9 mouse cellular contexts compared by ENCODE assay signal in genomic region chr3:108961226-108961625, GRCm38 (mm10). TPM values are rescaled to one million over a fixed set of nuclear protein-coding genes. Genes with fewer than 3 reads are reported as not detected.
DNase-seq lines count a peak whose midpoint lies in the region; ATAC-seq and TF ChIP-seq lines count a peak whose summit lies in the region.
"Had no signal": no experiment of that assay in that cellular context is flagged by ENCODE, and none has a peak within 500 bp of the region (broad histone marks: within the 10 kb centered on the region; RNA-seq: fewer than 3 reads in every experiment).

No protein-coding gene starts in this region.

- TF ChIP-seq CTCF in kidney, adult 2 months (conservative IDR thresholded peaks at IDR 0.05; ENCODE audit: insufficient read depth, insufficient read length, low read depth, low read length) = no peak

- peak; percentile 67; the same call in 1 of the 2 replicates for ATAC-seq in kidney, embryonic 14.5 days (ENCODE audit: low FRiP score, low TSS enrichment)
- peak; percentile 90 for ATAC-seq in hindbrain, embryonic 12.5 days (ENCODE audit: low FRiP score)
- peak; percentile 82 for ATAC-seq in midbrain, embryonic 14.5 days (ENCODE audit: low FRiP score, low TSS enrichment)

- H3K36me3 ChIP-seq in kidney, embryonic 14.5 days (ENCODE audit: control insufficient read depth, insufficient read depth, low read length) = no peaks in the 10 kb centered on the region
- H3K36me3 ChIP-seq in hindbrain, embryonic 12.5 days = no peaks in the 10 kb centered on the region
- H3K36me3 ChIP-seq in midbrain, embryonic 14.5 days (ENCODE audit: control insufficient read depth, insufficient read depth, low read length) = no peaks in the 10 kb centered on the region
- H3K36me3 ChIP-seq in kidney, adult 2 months (ENCODE audit: control insufficient read depth, insufficient read depth, low read length) = no peaks in the 10 kb centered on the region

- H3K4me1 ChIP-seq in kidney, embryonic 14.5 days (ENCODE audit: control insufficient read depth, insufficient read depth, low read length) = no peaks in the 10 kb centered on the region
- H3K4me1 ChIP-seq in hindbrain, embryonic 12.5 days = peaks cover 17% of the 10 kb centered on the region
- peaks cover 15% of the 10 kb centered on the region for H3K4me1 ChIP-seq in midbrain, embryonic 14.5 days (ENCODE audit: control insufficient read depth, insufficient read depth, low read length)
- no peaks in the 10 kb centered on the region for H3K4me1 ChIP-seq in kidney, adult 2 months (ENCODE audit: control insufficient read depth, insufficient read depth, low read length)

- WGBS in kidney, embryonic 14.5 days = 52% methylated on average over 7 of the region's 7 CpGs
- 24% methylated on average over 7 of the region's 7 CpGs for WGBS in hindbrain, embryonic 12.5 days
- under 1% methylated on average over 7 of the region's 7 CpGs for WGBS in midbrain, embryonic 14.5 days
- WGBS in kidney, adult 2 months = 51% methylated on average over 7 of the region's 7 CpGs

- no peak for TF ChIP-seq POLR2A in kidney, adult 2 months (IDR thresholded peaks at IDR 0.05; ENCODE audit: low read depth, low read length)

- no peak overlapping the region for H3K27ac ChIP-seq in kidney, embryonic 14.5 days (ENCODE audit: low read depth, low read length)
- H3K27ac ChIP-seq in hindbrain, embryonic 12.5 days = peak overlapping the region; percentile 77
- H3K27ac ChIP-seq in midbrain, embryonic 14.5 days (replicated peaks; ENCODE audit: low read depth, low read length) = peak overlapping the region; percentile 77
- no peak overlapping the region for H3K27ac ChIP-seq in kidney, adult 2 months (ENCODE audit: insufficient read depth, low read depth, low read length)
- H3K27ac ChIP-seq: liver, embryonic 14.5 days had no signal

- DNase-seq in kidney, adult 9 months = no peak
- peak; percentile 27 for DNase-seq in cerebellum, adult 9-10 months
- peak; percentile 80 for DNase-seq in midbrain, embryonic 14.5 days
- DNase-seq in gastrocnemius, adult 8-10 months (ENCODE audit: low spot score in 2 of 2) = no peak
- no peak for DNase-seq in kidney, adult 2 months
- no peak for DNase-seq in natural killer cell, adult 2 months (ENCODE audit: low spot score in 2 of 2)

- no peaks in the 10 kb centered on the region for H3K9me3 ChIP-seq in kidney, embryonic 14.5 days (ENCODE audit: control insufficient read depth, low read length)
- no peaks in the 10 kb centered on the region for H3K9me3 ChIP-seq in hindbrain, embryonic 12.5 days (replicated peaks)
- no peaks in the 10 kb centered on the region for H3K9me3 ChIP-seq in midbrain, embryonic 14.5 days (ENCODE audit: control insufficient read depth, low read length)

- no peaks in the 10 kb centered on the region for H3K27me3 ChIP-seq in kidney, embryonic 14.5 days (ENCODE audit: control insufficient read depth, insufficient read depth, low read length)
- no peaks in the 10 kb centered on the region for H3K27me3 ChIP-seq in hindbrain, embryonic 12.5 days
- no peaks in the 10 kb centered on the region for H3K27me3 ChIP-seq in midbrain, embryonic 14.5 days (ENCODE audit: control insufficient read depth, insufficient read depth, low read length)
- no peaks in the 10 kb centered on the region for H3K27me3 ChIP-seq in kidney, adult 2 months (replicated peaks; ENCODE audit: control insufficient read depth, insufficient read depth, low read length)

- no peak overlapping the region for H3K4me2 ChIP-seq in kidney, embryonic 14.5 days (replicated peaks; ENCODE audit: low read depth, low read length)
- H3K4me2 ChIP-seq in hindbrain, embryonic 12.5 days (replicated peaks) = peak overlapping the region; percentile 47
- H3K4me2 ChIP-seq in midbrain, embryonic 14.5 days (ENCODE audit: low read length) = peak overlapping the region; percentile 50

- no peak overlapping the region for H3K4me3 ChIP-seq in kidney, embryonic 14.5 days (ENCODE audit: low read length)
- peak overlapping the region; percentile 20 for H3K4me3 ChIP-seq in hindbrain, embryonic 12.5 days
- H3K4me3 ChIP-seq in midbrain, embryonic 14.5 days (replicated peaks; ENCODE audit: low read depth, low read length) = peak overlapping the region; percentile 16; the same call in 1 of the 2 replicates
- no peak overlapping the region for H3K4me3 ChIP-seq in kidney, adult 2 months (ENCODE audit: insufficient read depth, low read depth, low read length)

- no peak overlapping the region for H3K9ac ChIP-seq in kidney, embryonic 14.5 days (ENCODE audit: low read depth, low read length)
- peak overlapping the region; percentile 35 for H3K9ac ChIP-seq in hindbrain, embryonic 12.5 days
- H3K9ac ChIP-seq in midbrain, embryonic 14.5 days (replicated peaks; ENCODE audit: low read length) = peak overlapping the region; percentile 38
- H3K9ac ChIP-seq: liver, embryonic 14.5 days had no signal

RNA-seq across cellular contexts. Expression of gene Gm9857, which starts 21.0 kb away (rescaled TPM):
- not detected in 2 replicates for polyA plus RNA-seq in kidney, embryonic 14.5 days (2014; fragmentation: Nextera tagmentation; extraction: Ambion mirVana)
- not detected in 2 replicates for polyA plus RNA-seq in hindbrain, embryonic 12.5 days (2016; fragmentation: Nextera tagmentation; extraction: Ambion mirVana)
- 2.0 TPM in 1 of 2 replicates, not detected in the other for polyA plus RNA-seq in midbrain, embryonic 14.5 days (2014; fragmentation: Nextera tagmentation; extraction: Ambion mirVana)
- total RNA-seq in gastrocnemius, adult 8-10 months (2022) = not detected
- polyA plus RNA-seq in kidney, adult 2 months (2012; rRNA removed) = 0.31 and 0.38 TPM in 2 replicates
- polyA plus RNA-seq: liver, embryonic 14.5 days had no signal

RNA-seq across cellular contexts. Expression of gene Henmt1, which starts 21.6 kb away (rescaled TPM):
- 0.43 and 0.51 TPM in 2 replicates for polyA plus RNA-seq in kidney, embryonic 14.5 days (2014; fragmentation: Nextera tagmentation; extraction: Ambion mirVana)
- 0.99 and 1.4 TPM in 2 replicates for polyA plus RNA-seq in hindbrain, embryonic 12.5 days (2016; fragmentation: Nextera tagmentation; extraction: Ambion mirVana)
- 1.0 and 2.9 TPM in 2 replicates for polyA plus RNA-seq in midbrain, embryonic 14.5 days (2014; fragmentation: Nextera tagmentation; extraction: Ambion mirVana)
- not detected for total RNA-seq in gastrocnemius, adult 8-10 months (2022)
- polyA plus RNA-seq in kidney, adult 2 months (2012; rRNA removed) = 0.06 TPM in 1 of 2 replicates, not detected in the other

RNA-seq across cellular contexts. Expression of gene Prpf38b, which starts 49.7 kb away (rescaled TPM):
- polyA plus RNA-seq in kidney, embryonic 14.5 days (2014; fragmentation: Nextera tagmentation; extraction: Ambion mirVana) = 58.3 and 73.7 TPM in 2 replicates
- 87.6 and 103 TPM in 2 replicates for polyA plus RNA-seq in hindbrain, embryonic 12.5 days (2016; fragmentation: Nextera tagmentation; extraction: Ambion mirVana)
- polyA plus RNA-seq in midbrain, embryonic 14.5 days (2014; fragmentation: Nextera tagmentation; extraction: Ambion mirVana) = 44.0 and 51.5 TPM in 2 replicates
- total RNA-seq in gastrocnemius, adult 8-10 months (2022) = 10 to 100 TPM; 10.7 to 16.0 (median 13.3) TPM
- polyA plus RNA-seq in kidney, adult 2 months (2012; rRNA removed) = 19.7 and 31.5 TPM in 2 replicates

Comparison
In these comparisons a context has a peak if more than half of its experiments do, and no peak if none do; other contexts are left out.
1. H3K27ac ChIP-seq: peak in hindbrain, embryonic 12.5 days (single experiment) and midbrain, embryonic 14.5 days (single experiment); none in kidney, embryonic 14.5 days (single experiment) and kidney, adult 2 months (single experiment).
2. H3K4me3 ChIP-seq: peak in hindbrain, embryonic 12.5 days (single experiment) and midbrain, embryonic 14.5 days (single experiment); none in kidney, embryonic 14.5 days (single experiment) and kidney, adult 2 months (single experiment).
3. DNase-seq: peak in cerebellum, adult 9-10 months (single experiment) and midbrain, embryonic 14.5 days (single experiment); none in kidney, adult 9 months (single experiment), gastrocnemius, adult 8-10 months (0 of 2), kidney, adult 2 months (single experiment) and natural killer cell, adult 2 months (0 of 2).
4. Peak in every context shown above with its lines, with median percentiles within 50 percentile points of each other: ATAC-seq.